Mouse (Mus musculus): ENCODE measurements at regions not wholly inside any gene's neighbourhood (a gene's known extent, or its start where the extent isn't known, plus 50 kb on each side); places are given as distances from the start of the nearest gene placed in this dataset.

GRCm38 (mm10) chr3:102386091-102386490, 83.6 kb upstream of the Ngf start:
- Histone ChIP-seq H3K27ac (replicated peaks; ENCODE audit: low read depth, low read length) (no peak overlapping the region), H3K4me3 (ENCODE audit: low read depth, low read length) (no peak overlapping the region), H3K4me2 (ENCODE audit: low read depth, low read length) (no peak overlapping the region), H3K36me3 (ENCODE audit: control insufficient read depth, insufficient read depth, low read length) (no peaks in the 10 kb centered on the region), H3K27me3 (replicated peaks; ENCODE audit: control insufficient read depth, insufficient read depth, low read length) (no peaks in the 10 kb centered on the region), H3K9ac (ENCODE audit: low read depth, low read length) (no peak overlapping the region), H3K4me1 (ENCODE audit: control insufficient read depth, insufficient read depth, low read length) (no peaks in the 10 kb centered on the region), H3K9me3 (ENCODE audit: control insufficient read depth, low read length) (no peaks in the 10 kb centered on the region)
- ATAC-seq (ENCODE audit: low read depth) (no peak), DNase-seq (ENCODE audit: low spot score) (no peak)
- WGBS, result 85% methylated on average over 4 of the region's 4 CpGs

GRCm38 (mm10) chr3:102384596-102384995, 85.1 kb upstream of the Ngf start:
- H3K27ac ChIP-seq (replicated peaks; ENCODE audit: low read depth, low read length), result no peak overlapping the region
- no peaks in the 10 kb centered on the region for H3K4me1 ChIP-seq (ENCODE audit: control insufficient read depth, insufficient read depth, low read length)
- no peak for DNase-seq (ENCODE audit: low spot score)
- H3K9ac ChIP-seq (ENCODE audit: low read depth, low read length), result no peak overlapping the region
- no peak overlapping the region for H3K4me2 ChIP-seq (ENCODE audit: low read depth, low read length)
- ATAC-seq (ENCODE audit: low read depth), result no peak
- H3K4me3 ChIP-seq (ENCODE audit: low read depth, low read length), result no peak overlapping the region
- H3K27me3 ChIP-seq (replicated peaks; ENCODE audit: control insufficient read depth, insufficient read depth, low read length), result no peaks in the 10 kb centered on the region
- no peaks in the 10 kb centered on the region for H3K9me3 ChIP-seq (ENCODE audit: control insufficient read depth, low read length)
- no peaks in the 10 kb centered on the region for H3K36me3 ChIP-seq (ENCODE audit: control insufficient read depth, insufficient read depth, low read length)
- WGBS, result 62% methylated on average over 2 of the region's 2 CpGs

- H3K36me3 ChIP-seq (ENCODE audit: control insufficient read depth, insufficient read depth, low read length), result no peaks in the 10 kb centered on the region
- DNase-seq (ENCODE audit: low spot score), result no peak
- no peak for ATAC-seq (ENCODE audit: low read depth)
- H3K4me1 ChIP-seq (ENCODE audit: control insufficient read depth, insufficient read depth, low read length), result no peaks in the 10 kb centered on the region
- H3K27me3 ChIP-seq (replicated peaks; ENCODE audit: control insufficient read depth, insufficient read depth, low read length), result no peaks in the 10 kb centered on the region
- no peak overlapping the region for H3K9ac ChIP-seq (ENCODE audit: low read depth, low read length)
- 56% methylated on average over 8 of the region's 8 CpGs for WGBS
- H3K9me3 ChIP-seq (ENCODE audit: control insufficient read depth, low read length), result no peaks in the 10 kb centered on the region
- H3K4me2 ChIP-seq (ENCODE audit: low read depth, low read length), result no peak overlapping the region
- no peak overlapping the region for H3K27ac ChIP-seq (replicated peaks; ENCODE audit: low read depth, low read length)
- H3K4me3 ChIP-seq (ENCODE audit: low read depth, low read length), result no peak overlapping the region
Observed at GRCm38 (mm10) chr3:102383671-102384070, 86.0 kb upstream of the Ngf start.

GRCm38 (mm10) chr3:102381683-102382082, 88.0 kb upstream of the Ngf start:
- Histone ChIP-seq H3K27ac (replicated peaks; ENCODE audit: low read depth, low read length) (no peak overlapping the region), H3K4me3 (ENCODE audit: low read depth, low read length) (no peak overlapping the region), H3K36me3 (ENCODE audit: control insufficient read depth, insufficient read depth, low read length) (no peaks in the 10 kb centered on the region), H3K9me3 (ENCODE audit: control insufficient read depth, low read length) (no peaks in the 10 kb centered on the region), H3K9ac (ENCODE audit: low read depth, low read length) (no peak overlapping the region), H3K4me1 (ENCODE audit: control insufficient read depth, insufficient read depth, low read length) (no peaks in the 10 kb centered on the region), H3K4me2 (ENCODE audit: low read depth, low read length) (no peak overlapping the region), H3K27me3 (replicated peaks; ENCODE audit: control insufficient read depth, insufficient read depth, low read length) (no peaks in the 10 kb centered on the region)
- ATAC-seq (ENCODE audit: low read depth), result no peak
- WGBS, result 91% methylated on average over 10 of the region's 10 CpGs
- no peak for DNase-seq (ENCODE audit: low spot score)

- H3K27me3 ChIP-seq (replicated peaks; ENCODE audit: control insufficient read depth, insufficient read depth, low read length), result no peaks in the 10 kb centered on the region
- no peak overlapping the region for H3K4me2 ChIP-seq (ENCODE audit: low read depth, low read length)
- peak; percentile 43 for DNase-seq (ENCODE audit: low spot score)
- no peak for ATAC-seq (ENCODE audit: low read depth)
- no peaks in the 10 kb centered on the region for H3K4me1 ChIP-seq (ENCODE audit: control insufficient read depth, insufficient read depth, low read length)
- H3K27ac ChIP-seq (replicated peaks; ENCODE audit: low read depth, low read length), result no peak overlapping the region
- H3K4me3 ChIP-seq (ENCODE audit: low read depth, low read length), result no peak overlapping the region
- H3K9ac ChIP-seq (ENCODE audit: low read depth, low read length), result no peak overlapping the region
- 66% methylated on average over 5 of the region's 5 CpGs for WGBS
- H3K36me3 ChIP-seq (ENCODE audit: control insufficient read depth, insufficient read depth, low read length), result no peaks in the 10 kb centered on the region
- H3K9me3 ChIP-seq (ENCODE audit: control insufficient read depth, low read length), result no peaks in the 10 kb centered on the region
Observed at GRCm38 (mm10) chr3:102374381-102375060, 95.2 kb upstream of the Ngf start.

GRCm38 (mm10) chr3:102372205-102372899, 97.4 kb upstream of the Ngf start:
- DNase-seq (ENCODE audit: low spot score) (no peak), ATAC-seq (ENCODE audit: low read depth) (no peak)
- Histone ChIP-seq H3K4me1 (ENCODE audit: control insufficient read depth, insufficient read depth, low read length) (no peaks in the 10 kb centered on the region), H3K4me3 (ENCODE audit: low read depth, low read length) (no peak overlapping the region), H3K9ac (ENCODE audit: low read depth, low read length) (no peak overlapping the region), H3K27ac (replicated peaks; ENCODE audit: low read depth, low read length) (no peak overlapping the region), H3K4me2 (ENCODE audit: low read depth, low read length) (no peak overlapping the region), H3K9me3 (ENCODE audit: control insufficient read depth, low read length) (no peaks in the 10 kb centered on the region), H3K36me3 (ENCODE audit: control insufficient read depth, insufficient read depth, low read length) (no peaks in the 10 kb centered on the region), H3K27me3 (replicated peaks; ENCODE audit: control insufficient read depth, insufficient read depth, low read length) (no peaks in the 10 kb centered on the region)
- WGBS, result 78% methylated on average over 8 of the region's 8 CpGs

- no peak overlapping the region for H3K4me2 ChIP-seq (ENCODE audit: low read depth, low read length)
- no peak for DNase-seq (ENCODE audit: low spot score)
- no peaks in the 10 kb centered on the region for H3K36me3 ChIP-seq (ENCODE audit: control insufficient read depth, insufficient read depth, low read length)
Observed at GRCm38 (mm10) chr3:102366188-102366587, 103.5 kb upstream of the Ngf start.

GRCm38 (mm10) chr3:102364326-102364935, 105.3 kb upstream of the Ngf start:
- ATAC-seq (ENCODE audit: low read depth), result no peak
- 78% methylated on average over 5 of the region's 5 CpGs for WGBS

More at GRCm38 (mm10) chr3:102366188-102366587, 103.5 kb upstream of the Ngf start:
- peaks cover 6% of the 10 kb centered on the region; the same call in 1 of the 2 replicates for H3K9me3 ChIP-seq (ENCODE audit: control insufficient read depth, low read length)
- no peaks in the 10 kb centered on the region for H3K27me3 ChIP-seq (replicated peaks; ENCODE audit: control insufficient read depth, insufficient read depth, low read length)
- no peaks in the 10 kb centered on the region for H3K4me1 ChIP-seq (ENCODE audit: control insufficient read depth, insufficient read depth, low read length)
- no peak overlapping the region for H3K27ac ChIP-seq (replicated peaks; ENCODE audit: low read depth, low read length)
- no peak overlapping the region for H3K9ac ChIP-seq (ENCODE audit: low read depth, low read length)
- ATAC-seq (ENCODE audit: low read depth), result no peak
- WGBS, result 54% methylated on average over 6 of the region's 6 CpGs
- no peak overlapping the region for H3K4me3 ChIP-seq (ENCODE audit: low read depth, low read length)

More at GRCm38 (mm10) chr3:102364326-102364935, 105.3 kb upstream of the Ngf start:
- Histone ChIP-seq H3K4me2 (ENCODE audit: low read depth, low read length) (no peak overlapping the region), H3K27me3 (replicated peaks; ENCODE audit: control insufficient read depth, insufficient read depth, low read length) (no peaks in the 10 kb centered on the region), H3K36me3 (ENCODE audit: control insufficient read depth, insufficient read depth, low read length) (no peaks in the 10 kb centered on the region), H3K9ac (ENCODE audit: low read depth, low read length) (no peak overlapping the region), H3K27ac (replicated peaks; ENCODE audit: low read depth, low read length) (no peak overlapping the region), H3K4me3 (ENCODE audit: low read depth, low read length) (no peak overlapping the region), H3K4me1 (ENCODE audit: control insufficient read depth, insufficient read depth, low read length) (no peaks in the 10 kb centered on the region), H3K9me3 (ENCODE audit: control insufficient read depth, low read length) (peaks cover 6% of the 10 kb centered on the region; the same call in 1 of the 2 replicates)
- DNase-seq (ENCODE audit: low spot score), result no peak
